Mouse (Mus musculus): ENCODE results near the gene Cdk17.

- TF ChIP-seq CTCF (IDR thresholded peaks at IDR 0.05; ENCODE audit: low read depth, low read length) (no peak), POLR2A (IDR thresholded peaks at IDR 0.05; ENCODE audit: borderline replicate concordance, low read depth, low read length) (no peak)
Measured at GRCm38 (mm10) chr10:93288336-93288735, 127.7 kb downstream of the Cdk17 start.

Data from bone marrow macrophage, adult 2 months (primary cell).